Mouse (Mus musculus) limb, embryonic 13.5 days (tissue): ENCODE measurements around the gene Mbnl2. TPM values are rescaled to one million over a fixed set of nuclear protein-coding genes. Genes with fewer than 3 reads are reported as not detected.
A peak's percentile ranks its signal among the peaks of the same experiment; 100 is the strongest.

Experiments
- ATAC-seq: fragments of 200-750 bp; cut with Nextera tagmentation; 2 replicates; pipeline ENCODE4 v1.8.0; 2017; ENCODE audit warnings: low read depth, moderate number of reproducible peaks, moderate TSS enrichment; ENCODE audit not compliant: low FRiP score
- H3K27ac ChIP-seq: fragments of 300-500 bp; sonication (generic); 2 replicates; pipeline ENCODE4 v1.5.1; 2015; ENCODE audit warnings: inconsistent platforms, mild to moderate bottlenecking, moderate library complexity
- H3K27me3 ChIP-seq: fragments of 300-500 bp; sonication (generic); 2 replicates; pipeline ENCODE4 v1.6.1; 2015; ENCODE audit warnings: mild to moderate bottlenecking, inconsistent platforms
- H3K36me3 ChIP-seq: fragments of 300-500 bp; sonication (generic); 2 replicates; pipeline ENCODE4 v1.6.1; 2015; ENCODE audit warnings: inconsistent platforms, mild to moderate bottlenecking, moderate library complexity
- H3K4me1 ChIP-seq: fragments of 300-500 bp; sonication (generic); 2 replicates; pipeline ENCODE4 v1.6.1; 2015; ENCODE audit warnings: inconsistent platforms
- H3K4me2 ChIP-seq: fragments of 300-500 bp; sonication (generic); replicated peaks from 2 replicates; pipeline ENCODE4 v1.6.1; 2015; ENCODE audit warnings: inconsistent platforms, mild to moderate bottlenecking, moderate library complexity
- H3K4me3 ChIP-seq: fragments of 300-500 bp; sonication (generic); 2 replicates; pipeline ENCODE4 v1.5.1; 2015; ENCODE audit warnings: moderate library complexity, mild to moderate bottlenecking, inconsistent platforms
- H3K9ac ChIP-seq: fragments of 300-500 bp; sonication (generic); 2 replicates; pipeline ENCODE4 v1.6.1; 2015; ENCODE audit warnings: mild to moderate bottlenecking, inconsistent platforms
- H3K9me3 ChIP-seq: fragments of 300-500 bp; sonication (generic); 2 replicates; pipeline ENCODE4 v1.6.1; 2016; ENCODE audit warnings: inconsistent platforms
- WGBS: fragments of 180-500 bp; shearing (Covaris S2); methylation state at CpG from one replicate; pipeline ENCODE4 v1.1.7; 2015; 5-methylcytosine and 5-hydroxymethylcytosine counted together
- polyA plus RNA-seq: library from polyadenylated mRNA; unstranded; fragments of >200 nt; fragmentation: Nextera tagmentation; extraction: Ambion mirVana; gene quantifications from 2 replicates; pipeline ENCODE4 v1.2.1, GENCODE M21; 2015

Mbnl2 gene
- polyA plus RNA-seq, 1 experiment from 2014 or later, result 127 TPM

GRCm38 (mm10) chr14:120292617-120293195 lies 17.2 kb downstream of the Mbnl2 start:
- Histone ChIP-seq H3K4me1 (peaks cover 94% of the 10 kb centered on the region), H3K27ac (no peak overlapping the region; the same call in 1 of the 2 replicates)
- 77% methylated on average over 6 of the region's 6 CpGs for WGBS

GRCm38 (mm10) chr14:120294480-120294879 lies 19.0 kb downstream of the Mbnl2 start:
- Histone ChIP-seq H3K27ac (peak overlapping the region; percentile 61), H3K4me2 (no peak overlapping the region), H3K4me1 (peaks cover 96% of the 10 kb centered on the region), H3K9me3 (no peaks in the 10 kb centered on the region), H3K9ac (no peak overlapping the region), H3K4me3 (no peak overlapping the region), H3K36me3 (peaks cover 20% of the 10 kb centered on the region), H3K27me3 (no peaks in the 10 kb centered on the region)
- whole genome bisulfite sequencing, result 79% methylated on average over 6 of the region's 6 CpGs
- no peak for ATAC-seq

More at GRCm38 (mm10) chr14:120292617-120293195, 17.2 kb downstream of the Mbnl2 start:
- no peak overlapping the region for H3K4me2 ChIP-seq
- no peaks in the 10 kb centered on the region for H3K9me3 ChIP-seq
- H3K36me3 ChIP-seq, result peaks cover 21% of the 10 kb centered on the region
- no peaks in the 10 kb centered on the region for H3K27me3 ChIP-seq
- H3K4me3 ChIP-seq, result no peak overlapping the region
- no peak overlapping the region for H3K9ac ChIP-seq
- no peak for ATAC-seq

- Histone ChIP-seq H3K4me2 (peak overlapping the region; percentile 57), H3K4me1 (peaks cover 96% of the 10 kb centered on the region), H3K27ac (peak overlapping the region; percentile 90), H3K9me3 (no peaks in the 10 kb centered on the region), H3K27me3 (no peaks in the 10 kb centered on the region), H3K36me3 (peaks cover 15% of the 10 kb centered on the region), H3K4me3 (no peak overlapping the region), H3K9ac (no peak overlapping the region)
- ATAC-seq, result peak; percentile 9
- 69% methylated on average over 13 of the region's 13 CpGs for WGBS
These were observed 20.1 kb downstream of the Mbnl2 start for GRCm38 (mm10) chr14:120295355-120296220.

GRCm38 (mm10) chr14:120296231-120297006 lies 20.9 kb downstream of the Mbnl2 start:
- H3K9ac ChIP-seq, result peak overlapping the region; percentile 43
- H3K9me3 ChIP-seq, result no peaks in the 10 kb centered on the region
- H3K4me3 ChIP-seq, result peak overlapping the region; percentile 17
- H3K4me1 ChIP-seq, result peaks cover 92% of the 10 kb centered on the region
- H3K4me2 ChIP-seq, result peak overlapping the region; percentile 57
- no peaks in the 10 kb centered on the region for H3K27me3 ChIP-seq
- H3K27ac ChIP-seq, result peak overlapping the region; percentile 90
- peaks cover 7% of the 10 kb centered on the region for H3K36me3 ChIP-seq
- peak; percentile 48 for ATAC-seq
- 45% methylated on average over 17 of the region's 17 CpGs for WGBS

- Histone ChIP-seq H3K9me3 (no peaks in the 10 kb centered on the region), H3K4me2 (peak overlapping the region; percentile 57), H3K27ac (peak overlapping the region; percentile 90), H3K4me1 (peaks cover 84% of the 10 kb centered on the region), H3K36me3 (peaks cover 3% of the 10 kb centered on the region; the same call in 1 of the 2 replicates), H3K4me3 (peak overlapping the region; percentile 17), H3K9ac (peak overlapping the region; percentile 27; the same call in 1 of the 2 replicates), H3K27me3 (no peaks in the 10 kb centered on the region)
- 11% methylated on average over 16 of the region's 16 CpGs for WGBS
- ATAC-seq, result peak; percentile 38; the same call in 1 of the 2 replicates
These were observed 21.8 kb downstream of the Mbnl2 start for GRCm38 (mm10) chr14:120297137-120297749.

- peaks cover 83% of the 10 kb centered on the region for H3K4me1 ChIP-seq
- H3K4me2 ChIP-seq, result peak overlapping the region; percentile 57
- no peak for ATAC-seq
- peaks cover 3% of the 10 kb centered on the region; the same call in 1 of the 2 replicates for H3K36me3 ChIP-seq
- H3K27me3 ChIP-seq, result no peaks in the 10 kb centered on the region
- H3K4me3 ChIP-seq, result peak overlapping the region; percentile 11; the same call in 1 of the 2 replicates
- WGBS, result 54% methylated on average over 6 of the region's 6 CpGs
- H3K9ac ChIP-seq, result no peak overlapping the region
- H3K27ac ChIP-seq, result peak overlapping the region; percentile 90
- H3K9me3 ChIP-seq, result no peaks in the 10 kb centered on the region
These were observed 22.4 kb downstream of the Mbnl2 start for GRCm38 (mm10) chr14:120297833-120298232.

GRCm38 (mm10) chr14:120298439-120298838 lies 23.0 kb downstream of the Mbnl2 start:
- ATAC-seq, result no peak

GRCm38 (mm10) chr14:120299716-120300115 lies 24.2 kb downstream of the Mbnl2 start:
- peak; percentile 49 for ATAC-seq
- Histone ChIP-seq H3K36me3 (peaks cover 3% of the 10 kb centered on the region; the same call in 1 of the 2 replicates), H3K9ac (no peak overlapping the region), H3K4me2 (peak overlapping the region; percentile 17; the same call in 1 of the 2 replicates), H3K4me1 (peaks cover 83% of the 10 kb centered on the region), H3K4me3 (no peak overlapping the region), H3K27me3 (no peaks in the 10 kb centered on the region), H3K27ac (peak overlapping the region; percentile 28), H3K9me3 (no peaks in the 10 kb centered on the region)
- WGBS, result 31% methylated on average over 3 of the region's 3 CpGs

More at GRCm38 (mm10) chr14:120298439-120298838, 23.0 kb downstream of the Mbnl2 start:
- peaks cover 3% of the 10 kb centered on the region; the same call in 1 of the 2 replicates for H3K36me3 ChIP-seq
- no peak overlapping the region for H3K27ac ChIP-seq
- no peak overlapping the region; the same call in 1 of the 2 replicates for H3K4me2 ChIP-seq
- H3K9ac ChIP-seq, result no peak overlapping the region
- WGBS, result 59% methylated on average over 5 of the region's 5 CpGs
- H3K27me3 ChIP-seq, result no peaks in the 10 kb centered on the region
- no peak overlapping the region for H3K4me3 ChIP-seq
- H3K4me1 ChIP-seq, result peaks cover 85% of the 10 kb centered on the region
- H3K9me3 ChIP-seq, result no peaks in the 10 kb centered on the region

GRCm38 (mm10) chr14:120300191-120300590 lies 24.7 kb downstream of the Mbnl2 start:
- Histone ChIP-seq H3K9ac (no peak overlapping the region), H3K36me3 (peaks cover 1% of the 10 kb centered on the region; the same call in 1 of the 2 replicates), H3K4me3 (no peak overlapping the region), H3K27me3 (no peaks in the 10 kb centered on the region), H3K4me2 (peak overlapping the region; percentile 17; the same call in 1 of the 2 replicates), H3K27ac (peak overlapping the region; percentile 28; the same call in 1 of the 2 replicates), H3K9me3 (no peaks in the 10 kb centered on the region), H3K4me1 (peaks cover 82% of the 10 kb centered on the region)
- ATAC-seq, result no peak
- 71% methylated on average over 4 of the region's 4 CpGs for WGBS

- Histone ChIP-seq H3K36me3 (no peaks in the 10 kb centered on the region), H3K9me3 (no peaks in the 10 kb centered on the region), H3K9ac (no peak overlapping the region), H3K27me3 (no peaks in the 10 kb centered on the region), H3K4me3 (no peak overlapping the region), H3K4me1 (peaks cover 76% of the 10 kb centered on the region), H3K4me2 (no peak overlapping the region; the same call in 1 of the 2 replicates), H3K27ac (no peak overlapping the region)
- 78% methylated on average over 4 of the region's 4 CpGs for WGBS
- no peak for ATAC-seq
These were observed 25.3 kb downstream of the Mbnl2 start for GRCm38 (mm10) chr14:120300814-120301213.

GRCm38 (mm10) chr14:120302913-120303548 lies 27.6 kb downstream of the Mbnl2 start:
- Histone ChIP-seq H3K36me3 (0 out of 2 replicates have a peak, but pooled peaks cover under 1% of the 10 kb centered on the region), H3K27me3 (no peaks in the 10 kb centered on the region), H3K27ac (peak overlapping the region; percentile 48; the same call in 1 of the 2 replicates), H3K9me3 (no peaks in the 10 kb centered on the region), H3K4me2 (peak overlapping the region; percentile 10), H3K9ac (no peak overlapping the region), H3K4me1 (peaks cover 67% of the 10 kb centered on the region), H3K4me3 (no peak overlapping the region)
- no peak for ATAC-seq
- 38% methylated on average over 6 of the region's 6 CpGs for WGBS
